Mouse (Mus musculus) lung, embryonic 14.5 days (tissue): ENCODE results near the gene Nucks1. TPM values are rescaled to one million over a fixed set of nuclear protein-coding genes. Genes with fewer than 3 reads are reported as not detected.
A peak's percentile ranks its signal among the peaks of the same experiment; 100 is the strongest.

Experiments used
- ATAC-seq: fragments of 200-750 bp; cut with Nextera tagmentation; 2 replicates; pipeline ENCODE4 v1.8.0; 2017; ENCODE audit warnings: mild to moderate bottlenecking, moderate TSS enrichment, moderate library complexity; ENCODE audit not compliant: insufficient read depth
- DNase-seq: peaks from one replicate; pipeline ENCODE4 v3.0.0-alpha.2; 2015
- H3K27ac ChIP-seq: fragments of 300-500 bp; sonication (generic); 2 replicates; pipeline ENCODE4 v1.5.1; 2014; ENCODE audit warnings: low read depth, mild to moderate bottlenecking, moderate library complexity
- H3K27me3 ChIP-seq: fragments of 300-500 bp; sonication (generic); 2 replicates; pipeline ENCODE4 v1.6.1; 2014; ENCODE audit warnings: low read length, control low read depth; ENCODE audit not compliant: insufficient read depth
- H3K36me3 ChIP-seq: fragments of 300-500 bp; sonication (generic); 2 replicates; pipeline ENCODE4 v1.6.1; 2014; ENCODE audit warnings: control low read depth; ENCODE audit not compliant: insufficient read depth
- H3K4me1 ChIP-seq: fragments of 300-500 bp; sonication (generic); 2 replicates; pipeline ENCODE4 v1.6.1; 2014; ENCODE audit warnings: antibody characterized with exemption, control low read depth; ENCODE audit not compliant: insufficient read depth
- H3K4me2 ChIP-seq: fragments of 300-500 bp; sonication (generic); 2 replicates; pipeline ENCODE4 v1.6.1; 2014; ENCODE audit warnings: mild to moderate bottlenecking
- H3K4me3 ChIP-seq: fragments of 300-500 bp; sonication (generic); 2 replicates; pipeline ENCODE4 v1.5.1; 2014; ENCODE audit warnings: low read depth, low read length
- H3K9ac ChIP-seq: fragments of 300-500 bp; sonication (generic); 2 replicates; pipeline ENCODE4 v1.6.1; 2014
- H3K9me3 ChIP-seq: fragments of 300-500 bp; sonication (generic); 2 replicates; pipeline ENCODE4 v1.6.1; 2016; ENCODE audit warnings: low read depth, low read length, control low read depth
- CTCF ChIP-seq: IDR thresholded peaks from 2 replicates; pipeline ENCODE4 v1.5.1; 2016; ENCODE audit warnings: antibody characterized with exemption, low read depth
- WGBS: fragments of 180-500 bp; shearing (Covaris S2); extraction: QIAGEN DNeasy Blood & Tissue Kit; methylation state at CpG from one replicate; pipeline ENCODE4 v1.1.7; 2014; 5-methylcytosine and 5-hydroxymethylcytosine counted together
- polyA plus RNA-seq: library from polyadenylated mRNA; unstranded; fragments of >200 nt; fragmentation: Nextera tagmentation; extraction: Ambion mirVana; gene quantifications from 2 replicates; pipeline ENCODE4 v1.2.1, GENCODE M21; 2014

Nucks1 gene
- polyA plus RNA-seq, 1 experiment from 2014 or later = 66.1 TPM

DNA sequence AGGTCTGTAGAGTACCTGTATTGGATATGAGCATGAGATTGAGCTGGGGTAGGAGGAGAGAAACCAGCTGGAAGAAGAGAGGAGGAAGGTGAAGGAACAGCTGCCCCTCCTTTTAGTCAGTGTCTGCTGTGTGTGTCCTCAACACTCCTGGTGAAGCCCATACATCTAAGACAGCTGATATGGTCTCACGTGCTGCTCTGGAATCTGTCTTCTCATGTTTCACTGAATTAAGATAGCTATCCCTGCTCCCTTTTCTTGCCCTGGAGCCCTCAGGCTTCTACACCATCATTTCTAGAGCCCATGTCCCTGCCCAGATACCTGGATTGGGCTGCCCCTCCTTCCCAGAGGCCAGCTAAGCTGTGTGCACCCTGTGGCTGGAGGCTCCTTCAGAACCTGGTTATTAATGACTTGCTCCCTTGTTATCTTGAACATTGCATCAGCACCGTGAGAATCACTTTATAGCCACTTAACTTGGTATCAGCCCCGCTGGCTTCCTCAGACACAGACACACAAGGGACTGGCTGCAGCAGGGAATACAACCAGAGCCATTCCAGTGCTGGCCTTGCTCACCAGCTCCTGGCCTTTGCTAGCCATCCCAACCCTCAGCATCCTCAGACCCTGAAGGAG, 44.9 kb downstream of the Nucks1 start:
- Histone ChIP-seq H3K4me3 (no peak overlapping the region), H3K9ac (no peak overlapping the region), H3K27ac (no peak overlapping the region), H3K9me3 (no peaks in the 10 kb centered on the region), H3K4me1 (no peaks in the 10 kb centered on the region), H3K27me3 (no peaks in the 10 kb centered on the region; the same call in 1 of the 2 replicates), H3K4me2 (no peak overlapping the region), H3K36me3 (no peaks in the 10 kb centered on the region)
- ATAC-seq (no peak), DNase-seq (no peak)
- WGBS = 17% methylated on average over 3 of the region's 3 CpGs
- no peak for TF ChIP-seq CTCF

DNA sequence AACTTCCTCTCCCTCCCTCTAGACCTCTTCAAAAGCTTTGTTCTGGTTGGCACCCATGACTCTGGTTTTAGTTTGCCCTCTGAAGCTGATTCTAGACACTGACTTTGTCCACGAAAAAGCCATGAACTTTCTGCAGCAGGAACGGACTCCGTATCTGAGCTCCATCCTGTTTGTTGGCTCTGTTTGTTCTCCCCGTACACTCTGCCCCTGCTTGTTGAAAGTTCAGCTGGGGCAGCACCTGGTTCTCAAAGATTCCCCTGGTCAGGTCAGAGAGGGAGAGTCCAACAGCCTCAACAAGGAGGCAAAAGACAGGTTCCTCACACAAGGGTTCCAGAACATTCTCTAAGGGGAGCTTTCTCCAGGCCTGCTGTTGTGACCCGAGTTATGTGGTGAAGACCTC, 47.1 kb downstream of the Nucks1 start:
- Histone ChIP-seq H3K4me1 (no peaks in the 10 kb centered on the region), H3K9me3 (no peaks in the 10 kb centered on the region), H3K9ac (no peak overlapping the region), H3K27ac (no peak overlapping the region), H3K4me3 (no peak overlapping the region), H3K4me2 (no peak overlapping the region), H3K27me3 (peaks cover 9% of the 10 kb centered on the region), H3K36me3 (no peaks in the 10 kb centered on the region)
- WGBS = 41% methylated on average over 5 of the region's 5 CpGs
- DNase-seq (no peak), ATAC-seq (no peak)
- no peak for TF ChIP-seq CTCF

DNA sequence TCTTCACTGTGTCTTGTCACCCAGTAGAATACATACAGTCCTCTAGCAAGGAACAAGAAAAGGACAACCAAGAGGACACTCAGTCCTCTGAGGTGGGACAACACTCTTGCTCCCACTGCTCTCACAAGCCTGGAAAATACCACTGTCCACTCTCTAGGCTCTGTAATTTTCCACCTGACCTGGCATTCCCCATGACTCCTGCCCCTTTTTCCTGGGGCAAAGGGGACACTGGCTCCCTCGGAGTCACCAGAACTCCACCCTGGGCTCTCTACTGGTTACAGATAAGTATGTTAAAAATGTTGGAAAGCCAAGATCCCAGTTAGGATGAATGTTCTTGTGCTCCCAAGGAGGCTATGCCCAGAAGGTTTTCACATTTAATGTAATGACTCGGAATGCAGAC, 50.7 kb downstream of the Nucks1 start:
- 56% methylated on average over 2 of the region's 2 CpGs for WGBS
- TF ChIP-seq CTCF = no peak
- no peak for ATAC-seq

DNA sequence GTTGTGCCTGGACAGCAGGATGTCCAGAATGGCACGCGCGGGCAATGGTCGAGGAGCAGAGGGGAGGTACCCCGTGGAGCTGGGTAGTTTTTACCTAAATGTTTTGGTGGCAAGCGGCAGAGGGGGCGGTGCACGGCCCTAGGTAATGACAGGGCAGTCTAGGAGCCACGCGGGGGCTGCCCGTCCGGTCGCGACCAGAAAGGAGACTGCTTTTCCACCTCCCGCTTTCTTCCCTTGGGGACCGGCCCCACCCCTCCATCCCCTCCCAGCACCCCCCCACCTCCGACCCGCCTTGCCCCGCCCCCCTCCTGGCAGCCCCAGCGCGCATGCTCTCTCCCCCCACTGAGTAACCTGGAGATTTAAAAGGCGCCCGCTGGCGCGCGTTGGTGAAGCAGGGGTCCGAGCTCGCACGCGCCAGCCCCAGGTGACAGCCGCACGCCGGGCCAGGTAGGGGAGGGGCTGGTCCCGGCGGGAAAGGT, 52.3 kb downstream of the Nucks1 start, which contains the start of gene Slc45a3:
TSS of gene Slc45a3 (plus strand) at position 362 of the 479 bp plus-strand sequence.
- H3K27me3 ChIP-seq = peaks cover 47% of the 10 kb centered on the region
- no peaks in the 10 kb centered on the region for H3K36me3 ChIP-seq
- peak within 1 kb of the TSS; percentile 100 for H3K4me2 ChIP-seq
- peak within 1 kb of the TSS; percentile 55 for H3K9ac ChIP-seq
- no peak within 1 kb of the TSS for H3K27ac ChIP-seq
- no peak for TF ChIP-seq CTCF
- H3K9me3 ChIP-seq = no peaks in the 10 kb centered on the region
- WGBS = under 1% methylated on average over 33 of the region's 35 CpGs
- H3K4me3 ChIP-seq = peak within 1 kb of the TSS; percentile 74
- DNase-seq (peak; percentile 56), ATAC-seq (peak; percentile 68)
- H3K4me1 ChIP-seq = no peaks in the 10 kb centered on the region

More for the DNA sequence above, 50.7 kb downstream of the Nucks1 start:
- no peak overlapping the region for H3K27ac ChIP-seq
- no peak overlapping the region for H3K9ac ChIP-seq
- no peak for DNase-seq
- no peak overlapping the region for H3K4me2 ChIP-seq
- no peaks in the 10 kb centered on the region for H3K9me3 ChIP-seq
- H3K36me3 ChIP-seq = no peaks in the 10 kb centered on the region
- H3K4me1 ChIP-seq = no peaks in the 10 kb centered on the region
- no peak overlapping the region for H3K4me3 ChIP-seq
- peaks cover 43% of the 10 kb centered on the region for H3K27me3 ChIP-seq

DNA sequence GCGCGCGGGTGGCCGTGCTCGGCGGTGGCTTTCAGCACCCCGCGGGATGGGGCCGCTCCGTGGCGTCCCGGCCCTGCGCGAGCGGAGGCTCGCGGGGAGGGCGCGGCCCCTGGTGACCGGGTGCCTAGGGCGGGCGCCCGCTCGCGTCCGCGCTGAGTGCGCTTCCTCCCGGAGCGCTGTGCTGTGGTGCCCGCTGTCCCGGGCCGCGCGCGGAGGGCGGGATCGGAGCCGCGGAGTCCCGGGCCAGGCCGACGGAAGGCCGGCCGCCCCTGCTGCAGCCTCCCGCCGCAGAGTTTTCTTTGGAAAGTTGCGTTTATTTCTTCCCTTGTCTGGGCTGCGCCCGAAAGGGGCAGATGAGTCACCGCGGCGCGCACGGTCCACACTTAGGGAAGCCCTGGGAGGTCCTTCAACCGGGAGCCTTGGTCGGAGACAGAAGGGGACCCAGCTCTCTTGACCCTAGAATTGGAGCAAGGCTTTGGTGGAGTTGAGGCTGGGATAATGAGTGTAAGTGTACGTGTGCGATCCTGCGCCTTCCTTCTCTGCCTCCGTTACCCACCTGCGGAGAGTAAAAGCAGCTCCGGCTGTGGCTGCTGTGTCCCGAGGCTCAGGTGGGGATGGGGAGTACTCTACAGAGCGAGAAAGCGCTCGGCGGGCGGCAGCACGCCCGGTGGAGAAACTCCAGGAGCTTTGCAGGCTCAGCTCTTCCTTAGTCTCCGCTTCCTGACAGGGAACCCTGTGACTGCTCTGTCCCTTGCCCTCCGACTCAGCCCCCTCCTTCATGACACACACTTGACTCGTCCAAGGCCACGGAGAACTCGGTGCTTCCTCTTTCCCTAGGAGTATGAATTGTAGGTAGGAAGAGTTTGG, 53.0 kb downstream of the Nucks1 start:
- DNase-seq = peak; percentile 34
- H3K9ac ChIP-seq = peak overlapping the region; percentile 55
- no peak for TF ChIP-seq CTCF
- under 1% methylated on average over 71 of the region's 76 CpGs for WGBS
- H3K27ac ChIP-seq = no peak overlapping the region
- H3K27me3 ChIP-seq = peaks cover 47% of the 10 kb centered on the region
- H3K4me1 ChIP-seq = no peaks in the 10 kb centered on the region
- ATAC-seq = peak; percentile 72
- H3K9me3 ChIP-seq = no peaks in the 10 kb centered on the region
- peak overlapping the region; percentile 100 for H3K4me2 ChIP-seq
- H3K36me3 ChIP-seq = no peaks in the 10 kb centered on the region
- H3K4me3 ChIP-seq = peak overlapping the region; percentile 74

DNA sequence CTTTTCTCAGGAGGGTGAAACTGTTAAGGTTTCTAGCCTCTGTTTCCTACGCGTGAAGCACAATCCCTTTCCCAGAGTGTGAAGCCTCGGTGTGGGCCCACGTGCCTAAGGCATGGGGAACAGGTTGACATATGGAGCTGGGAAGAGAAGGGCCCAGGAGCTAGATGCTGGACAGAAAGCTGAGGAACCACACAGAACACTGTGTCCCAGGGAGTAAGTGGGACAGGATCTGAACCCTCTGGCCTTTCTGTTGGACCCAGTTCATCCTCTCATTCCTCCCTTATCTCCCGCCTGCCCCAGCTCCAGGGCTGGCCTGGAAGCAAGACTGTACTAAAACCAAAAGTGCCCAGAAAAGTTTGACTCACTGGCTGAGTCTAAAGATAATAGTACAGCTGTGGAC, 53.8 kb downstream of the Nucks1 start:
- WGBS = 27% methylated on average over 5 of the region's 5 CpGs
- no peak for TF ChIP-seq CTCF
- no peak overlapping the region for H3K9ac ChIP-seq

DNA sequence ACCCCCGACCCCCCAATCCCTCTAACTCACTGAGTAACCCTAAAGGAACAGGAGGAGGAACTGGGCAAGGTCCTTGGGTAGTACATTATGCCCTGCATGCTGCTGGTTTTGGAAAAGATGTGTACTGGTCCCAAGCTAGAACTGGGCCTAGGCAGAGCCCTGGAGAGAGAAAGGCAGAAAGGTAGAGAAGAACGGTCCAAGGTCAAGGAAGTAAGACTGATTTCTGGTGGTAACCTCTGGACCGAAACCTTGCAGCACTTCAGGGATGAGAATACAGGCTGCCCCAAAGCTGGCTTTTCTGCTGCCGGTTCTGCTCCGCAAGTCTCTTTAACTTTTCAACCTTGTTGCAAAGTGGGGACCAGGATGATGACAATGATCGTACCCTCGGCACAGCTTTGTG, 54.2 kb downstream of the Nucks1 start:
- H3K27me3 ChIP-seq = peaks cover 47% of the 10 kb centered on the region
- no peak overlapping the region for H3K4me2 ChIP-seq
- TF ChIP-seq CTCF = no peak
- H3K9me3 ChIP-seq = no peaks in the 10 kb centered on the region
- no peak overlapping the region for H3K9ac ChIP-seq
- H3K4me1 ChIP-seq = no peaks in the 10 kb centered on the region
- 78% methylated on average over 7 of the region's 7 CpGs for WGBS
- H3K27ac ChIP-seq = no peak overlapping the region
- no peak overlapping the region for H3K4me3 ChIP-seq
- no peaks in the 10 kb centered on the region for H3K36me3 ChIP-seq
- ATAC-seq (no peak), DNase-seq (no peak)

More for the DNA sequence above, 53.8 kb downstream of the Nucks1 start:
- H3K27ac ChIP-seq = no peak overlapping the region
- H3K27me3 ChIP-seq = peaks cover 47% of the 10 kb centered on the region
- DNase-seq (no peak), ATAC-seq (no peak)
- peak overlapping the region; percentile 74; the same call in 1 of the 2 replicates for H3K4me3 ChIP-seq
- no peaks in the 10 kb centered on the region for H3K36me3 ChIP-seq
- H3K4me2 ChIP-seq = peak overlapping the region; percentile 100
- no peaks in the 10 kb centered on the region for H3K4me1 ChIP-seq
- no peaks in the 10 kb centered on the region for H3K9me3 ChIP-seq
